Mouse (Mus musculus): ENCODE measurements around the gene Mboat1. TPM values are rescaled to one million over a fixed set of nuclear protein-coding genes. Genes with fewer than 3 reads are reported as not detected.
A peak's percentile ranks its signal among the peaks of the same experiment; 100 is the strongest.

Gene Mboat1
- polyA plus RNA-seq, 1 experiment = 7.3 TPM

GRCm38 (mm10) chr13:30228762-30229161 is 92.5 kb downstream of the Mboat1 start:
- no peak overlapping the region for H3K27ac ChIP-seq (ENCODE audit: insufficient read depth, low read length)
- TF ChIP-seq CTCF (IDR thresholded peaks at IDR 0.05; ENCODE audit: borderline replicate concordance, insufficient read depth, low read depth, low read length) (no peak), POLR2A (IDR thresholded peaks at IDR 0.05; ENCODE audit: borderline replicate concordance, insufficient read depth, low read length) (no peak)
- H3K4me3 ChIP-seq (replicated peaks; ENCODE audit: insufficient read depth, low read depth, low read length) = no peak overlapping the region

GRCm38 (mm10) chr13:30229625-30230139 is 93.4 kb downstream of the Mboat1 start:
- H3K4me1 ChIP-seq (ENCODE audit: control insufficient read depth, insufficient read depth, low read length) = peaks cover 6% of the 10 kb centered on the region; the same call in 1 of the 2 replicates
- TF ChIP-seq CTCF (IDR thresholded peaks at IDR 0.05; ENCODE audit: borderline replicate concordance, insufficient read depth, low read depth, low read length) = no peak
- TF ChIP-seq POLR2A (IDR thresholded peaks at IDR 0.05; ENCODE audit: borderline replicate concordance, insufficient read depth, low read length) = no peak
- WGBS = 80% methylated on average over 9 of the region's 9 CpGs
- no peak for DNase-seq
- H3K27me3 ChIP-seq (ENCODE audit: control insufficient read depth, insufficient read depth, low read length) = no peaks in the 10 kb centered on the region
- H3K27ac ChIP-seq (ENCODE audit: insufficient read depth, low read length) = no peak overlapping the region
- H3K4me3 ChIP-seq (replicated peaks; ENCODE audit: insufficient read depth, low read depth, low read length) = no peak overlapping the region

More at GRCm38 (mm10) chr13:30228762-30229161, 92.5 kb downstream of the Mboat1 start:
- Histone ChIP-seq H3K4me1 (ENCODE audit: control insufficient read depth, insufficient read depth, low read length) (peaks cover 6% of the 10 kb centered on the region; the same call in 1 of the 2 replicates), H3K27me3 (ENCODE audit: control insufficient read depth, insufficient read depth, low read length) (no peaks in the 10 kb centered on the region)
- 93% methylated on average over 5 of the region's 5 CpGs for WGBS
- DNase-seq = no peak

GRCm38 (mm10) chr13:30235056-30235750 is 98.9 kb downstream of the Mboat1 start:
- Histone ChIP-seq H3K4me1 (ENCODE audit: control insufficient read depth, insufficient read depth, low read length) (peaks cover 9% of the 10 kb centered on the region), H3K27me3 (ENCODE audit: control insufficient read depth, insufficient read depth, low read length) (no peaks in the 10 kb centered on the region), H3K27ac (ENCODE audit: insufficient read depth, low read length) (peak overlapping the region; percentile 46; the same call in 1 of the 2 replicates), H3K4me3 (replicated peaks; ENCODE audit: insufficient read depth, low read depth, low read length) (no peak overlapping the region)
- DNase-seq = peak in 1 of 2 experiments; percentile 68
- no peak for TF ChIP-seq POLR2A (IDR thresholded peaks at IDR 0.05; ENCODE audit: borderline replicate concordance, insufficient read depth, low read length)
- TF ChIP-seq CTCF (IDR thresholded peaks at IDR 0.05; ENCODE audit: borderline replicate concordance, insufficient read depth, low read depth, low read length) = no peak
- WGBS = 24% methylated on average over 11 of the region's 11 CpGs

- TF ChIP-seq CTCF (IDR thresholded peaks at IDR 0.05; ENCODE audit: borderline replicate concordance, insufficient read depth, low read depth, low read length) = no peak
- no peak for TF ChIP-seq POLR2A (IDR thresholded peaks at IDR 0.05; ENCODE audit: borderline replicate concordance, insufficient read depth, low read length)
- Histone ChIP-seq H3K27ac (ENCODE audit: insufficient read depth, low read length) (no peak overlapping the region), H3K4me1 (ENCODE audit: control insufficient read depth, insufficient read depth, low read length) (peaks cover 9% of the 10 kb centered on the region), H3K27me3 (ENCODE audit: control insufficient read depth, insufficient read depth, low read length) (no peaks in the 10 kb centered on the region), H3K4me3 (replicated peaks; ENCODE audit: insufficient read depth, low read depth, low read length) (no peak overlapping the region)
- no peak for DNase-seq
- WGBS = 84% methylated on average over 6 of the region's 6 CpGs
These were observed 103.1 kb downstream of the Mboat1 start for GRCm38 (mm10) chr13:30239396-30239795.

DNA sequence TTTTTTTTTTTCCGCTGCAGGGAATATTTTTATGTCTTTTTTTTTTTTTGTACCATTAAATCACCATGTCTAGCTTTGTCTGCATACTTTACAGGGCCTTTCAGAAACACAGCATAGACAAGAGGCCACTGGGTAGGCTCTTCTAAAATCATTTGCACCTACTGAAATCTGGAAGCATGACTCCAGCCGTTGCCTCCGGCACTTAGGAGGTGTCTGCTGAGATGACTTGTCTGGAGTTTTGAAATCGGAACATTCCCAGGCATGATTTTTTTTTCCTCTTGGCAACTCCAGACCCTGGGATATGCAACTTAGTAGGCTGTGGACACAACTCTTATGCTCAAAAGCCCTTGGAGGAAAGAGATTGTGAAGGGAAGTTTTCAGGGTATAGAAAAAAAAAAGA is 109.3 kb downstream of the Mboat1 start:
- Histone ChIP-seq H3K4me3 (replicated peaks; ENCODE audit: insufficient read depth, low read depth, low read length) (no peak overlapping the region), H3K27ac (ENCODE audit: insufficient read depth, low read length) (no peak overlapping the region), H3K27me3 (ENCODE audit: control insufficient read depth, insufficient read depth, low read length) (no peaks in the 10 kb centered on the region), H3K4me1 (ENCODE audit: control insufficient read depth, insufficient read depth, low read length) (no peaks in the 10 kb centered on the region)
- WGBS = 89% methylated on average over 4 of the region's 4 CpGs
- no peak for DNase-seq
- TF ChIP-seq POLR2A (IDR thresholded peaks at IDR 0.05; ENCODE audit: borderline replicate concordance, insufficient read depth, low read length) (no peak), CTCF (IDR thresholded peaks at IDR 0.05; ENCODE audit: borderline replicate concordance, insufficient read depth, low read depth, low read length) (no peak)

DNA sequence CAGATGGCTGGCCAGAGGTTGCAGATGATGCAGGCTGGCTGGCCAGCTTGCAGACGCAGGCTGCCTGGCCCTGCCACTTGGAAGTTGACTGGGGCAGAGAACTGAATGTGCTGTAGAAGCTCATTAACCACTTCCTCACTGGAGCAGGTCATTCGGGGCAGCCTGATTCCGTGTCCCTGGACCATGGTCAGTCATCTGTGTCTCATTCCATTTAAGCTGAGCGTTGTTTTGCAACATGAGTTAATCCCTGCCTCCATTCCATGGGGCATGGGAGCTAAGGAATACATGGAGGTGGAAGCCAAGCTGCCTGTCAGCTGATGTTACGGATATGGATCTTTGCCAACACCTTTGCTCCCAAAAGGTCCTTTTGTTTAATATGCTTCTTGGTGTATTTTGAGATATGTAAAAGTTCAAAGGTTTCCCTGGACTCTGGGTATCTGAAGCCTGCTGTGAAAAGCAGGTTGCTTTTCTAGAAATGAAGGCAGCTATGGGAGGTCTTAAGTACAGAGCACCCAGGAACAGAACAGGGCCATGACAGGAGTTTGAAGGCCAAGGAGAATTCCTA is 114.1 kb downstream of the Mboat1 start:
- TF ChIP-seq POLR2A (IDR thresholded peaks at IDR 0.05; ENCODE audit: borderline replicate concordance, insufficient read depth, low read length) = no peak
- no peak for TF ChIP-seq CTCF (IDR thresholded peaks at IDR 0.05; ENCODE audit: borderline replicate concordance, insufficient read depth, low read depth, low read length)
- WGBS = 53% methylated on average over 5 of the region's 5 CpGs
- Histone ChIP-seq H3K27me3 (ENCODE audit: control insufficient read depth, insufficient read depth, low read length) (no peaks in the 10 kb centered on the region), H3K27ac (ENCODE audit: insufficient read depth, low read length) (no peak overlapping the region), H3K4me1 (ENCODE audit: control insufficient read depth, insufficient read depth, low read length) (no peaks in the 10 kb centered on the region), H3K4me3 (replicated peaks; ENCODE audit: insufficient read depth, low read depth, low read length) (no peak overlapping the region)
- no peak for DNase-seq

DNA sequence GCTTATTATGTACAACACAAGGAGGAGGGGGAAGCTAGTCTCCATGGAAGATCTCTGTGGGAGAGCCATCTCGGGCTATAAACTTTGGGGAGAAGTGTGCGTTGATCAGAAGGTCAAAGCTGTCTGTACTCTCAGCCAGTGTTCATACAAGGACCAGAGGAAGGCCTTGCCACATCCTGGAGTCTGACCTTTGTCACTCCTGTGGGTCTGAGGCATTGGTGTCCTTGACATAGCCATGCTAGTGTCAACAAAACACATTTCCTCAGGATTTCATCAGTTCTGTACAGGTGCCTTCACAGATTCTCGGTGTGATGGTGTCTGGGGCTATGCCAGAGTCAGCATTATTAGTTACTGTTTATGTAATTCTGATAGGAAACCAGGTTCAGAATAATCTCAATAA is 115.1 kb downstream of the Mboat1 start:
- H3K27ac ChIP-seq (ENCODE audit: insufficient read depth, low read length) = no peak overlapping the region
- no peaks in the 10 kb centered on the region for H3K4me1 ChIP-seq (ENCODE audit: control insufficient read depth, insufficient read depth, low read length)
- no peak overlapping the region for H3K4me3 ChIP-seq (replicated peaks; ENCODE audit: insufficient read depth, low read depth, low read length)
- TF ChIP-seq POLR2A (IDR thresholded peaks at IDR 0.05; ENCODE audit: borderline replicate concordance, insufficient read depth, low read length) (no peak), CTCF (IDR thresholded peaks at IDR 0.05; ENCODE audit: borderline replicate concordance, insufficient read depth, low read depth, low read length) (no peak)
- WGBS = 80% methylated on average over 3 of the region's 3 CpGs
- DNase-seq = no peak
- no peaks in the 10 kb centered on the region for H3K27me3 ChIP-seq (ENCODE audit: control insufficient read depth, insufficient read depth, low read length)

GRCm38 (mm10) chr13:30252692-30253091 is 116.4 kb downstream of the Mboat1 start:
- no peaks in the 10 kb centered on the region for H3K4me1 ChIP-seq (ENCODE audit: control insufficient read depth, insufficient read depth, low read length)
- no peak overlapping the region for H3K4me3 ChIP-seq (replicated peaks; ENCODE audit: insufficient read depth, low read depth, low read length)
- no peaks in the 10 kb centered on the region for H3K27me3 ChIP-seq (ENCODE audit: control insufficient read depth, insufficient read depth, low read length)
- no peak for DNase-seq
- H3K27ac ChIP-seq (ENCODE audit: insufficient read depth, low read length) = no peak overlapping the region
- WGBS = 74% methylated on average over 3 of the region's 3 CpGs
- TF ChIP-seq POLR2A (IDR thresholded peaks at IDR 0.05; ENCODE audit: borderline replicate concordance, insufficient read depth, low read length) (no peak), CTCF (IDR thresholded peaks at IDR 0.05; ENCODE audit: borderline replicate concordance, insufficient read depth, low read depth, low read length) (no peak)

All from cerebellum, adult 2 months (tissue).